Mouse (Mus musculus) small intestine, adult 2 months (tissue): ENCODE results near the gene Cdc42ep2.

Source experiments
- CTCF ChIP-seq: fragments of 200-500 bp; IDR thresholded peaks from 2 replicates; pipeline ENCODE4 v1.5.1; 2012; ENCODE audit warnings: low read depth, mild to moderate bottlenecking, control low read depth, inconsistent platforms, low read length, moderate library complexity, mixed read lengths; ENCODE audit not compliant: insufficient replicate concordance, insufficient read length; ENCODE audit errors: extremely low read depth
- POLR2A ChIP-seq: fragments of 200-500 bp; IDR thresholded peaks from 2 replicates; pipeline ENCODE4 v1.6.1; 2012; ENCODE audit warnings: low read depth, mild to moderate bottlenecking, control low read depth, inconsistent platforms, low read length, moderate library complexity

- no peak for TF ChIP-seq CTCF
- TF ChIP-seq POLR2A: no peak
Observed at GRCm38 (mm10) chr19:5922963-5923362, 1.7 kb downstream of the Cdc42ep2 start.
